Mouse (Mus musculus) stomach, postnatal 0 days (tissue): Measurements from ENCODE around the gene Cphx1.
"Not testable (repeated sequence)": the region's sequence is repeated elsewhere in the genome, so short reads cannot be mapped to it uniquely, and the experiment has no call there.

ENCODE experiments used
- CTCF ChIP-seq: IDR thresholded peaks from 2 replicates; pipeline ENCODE4 v1.5.1; 2016; ENCODE audit warnings: antibody characterized with exemption, low read depth, mild to moderate bottlenecking, moderate library complexity
- EP300 ChIP-seq: optimal IDR thresholded peaks from 2 replicates; pipeline ENCODE3; 2016; ENCODE audit warnings: antibody characterized with exemption

GRCm38 (mm10) chr14:25957861-25958260 is 19.8 kb downstream of the Cphx1 start:
- not testable (repeated sequence) for TF ChIP-seq CTCF, EP300
